Mouse (Mus musculus) kidney, postnatal 14 days (tissue): Measurements from ENCODE around the gene BC035044.
"Not testable (repeated sequence)": the region's sequence is repeated elsewhere in the genome, so short reads cannot be mapped to it uniquely, and the experiment has no call there.

ENCODE experiments used
- DNase-seq: peaks from one replicate; pipeline ENCODE4 v3.0.0; 2022; ENCODE audit warnings: mixed read lengths

The BC035044 gene

GRCm38 (mm10) chr6:128849902-128850301 lies 41.0 kb downstream of the BC035044 start:
- DNase-seq = peak; percentile 62

- no peak for DNase-seq
These were observed 43.5 kb downstream of the BC035044 start for GRCm38 (mm10) chr6:128847401-128847800.

GRCm38 (mm10) chr6:128845998-128846542 lies 44.9 kb downstream of the BC035044 start:
- DNase-seq = no peak

- DNase-seq = peak; percentile 87
These were observed 45.5 kb downstream of the BC035044 start for GRCm38 (mm10) chr6:128845319-128845979.

GRCm38 (mm10) chr6:128844586-128845080 lies 46.3 kb downstream of the BC035044 start:
- DNase-seq = no peak

GRCm38 (mm10) chr6:128844131-128844530 lies 46.8 kb downstream of the BC035044 start:
- no peak for DNase-seq

GRCm38 (mm10) chr6:128843479-128843992 lies 47.4 kb downstream of the BC035044 start:
- peak; percentile 80 for DNase-seq

- peak; percentile 93 for DNase-seq
These were observed 47.9 kb downstream of the BC035044 start for GRCm38 (mm10) chr6:128842945-128843478.

- DNase-seq = no peak
These were observed 48.5 kb downstream of the BC035044 start for GRCm38 (mm10) chr6:128842356-128842944.

GRCm38 (mm10) chr6:128841327-128842089 lies 49.4 kb downstream of the BC035044 start:
- no peak for DNase-seq

- DNase-seq = not testable (repeated sequence)
These were observed 50.3 kb downstream of the BC035044 start for GRCm38 (mm10) chr6:128840669-128841068.

GRCm38 (mm10) chr6:128839921-128840320 lies 51.0 kb downstream of the BC035044 start:
- no peak for DNase-seq

- peak; percentile 91 for DNase-seq
These were observed 51.6 kb downstream of the BC035044 start for GRCm38 (mm10) chr6:128839266-128839771.

- peak; percentile 93 for DNase-seq
These were observed 52.3 kb downstream of the BC035044 start for GRCm38 (mm10) chr6:128838342-128839265.

- no peak for DNase-seq
These were observed 53.2 kb downstream of the BC035044 start for GRCm38 (mm10) chr6:128837454-128838341.

GRCm38 (mm10) chr6:128836955-128837334 lies 54.0 kb downstream of the BC035044 start:
- no peak for DNase-seq

GRCm38 (mm10) chr6:128836191-128836954 lies 54.6 kb downstream of the BC035044 start:
- DNase-seq = no peak

- DNase-seq = no peak
These were observed 55.4 kb downstream of the BC035044 start for GRCm38 (mm10) chr6:128835571-128835970.

- DNase-seq = no peak
These were observed 57.9 kb downstream of the BC035044 start for GRCm38 (mm10) chr6:128833046-128833445.

GRCm38 (mm10) chr6:128829837-128830236 lies 61.1 kb downstream of the BC035044 start:
- DNase-seq = no peak
